Mouse (Mus musculus): ENCODE results near the gene Sufu.
A peak's percentile ranks its signal among the peaks of the same experiment; 100 is the strongest.

- TF ChIP-seq POLR2A (IDR thresholded peaks at IDR 0.05; ENCODE audit: borderline replicate concordance, insufficient read depth, low read length), result peak; percentile 80; the same call in 1 of the 2 replicates
- TF ChIP-seq CTCF (IDR thresholded peaks at IDR 0.05; ENCODE audit: borderline replicate concordance, insufficient read depth, low read depth, low read length), result peak; percentile 92
Measured at GRCm38 (mm10) chr19:46396686-46397435, at the start of gene Sufu.

Data from cerebellum, adult 2 months (tissue).